Mouse (Mus musculus) thymus, adult 2 months (tissue): ENCODE measurements at regions not wholly inside any gene's neighbourhood (a gene's known extent, or its start where the extent isn't known, plus 50 kb on each side); places are given as distances from the start of the nearest gene placed in this dataset.

ENCODE experiments used
- CTCF ChIP-seq: fragments of 200-500 bp; IDR thresholded peaks from 2 replicates; pipeline ENCODE4 v1.5.1; 2012; ENCODE audit warnings: mild to moderate bottlenecking, control low read depth, low read length, moderate library complexity, borderline replicate concordance; ENCODE audit not compliant: control insufficient read depth, poor library complexity, insufficient read depth; ENCODE audit errors: extremely low read depth
- POLR2A ChIP-seq: fragments of 200-500 bp; IDR thresholded peaks from 2 replicates; pipeline ENCODE4 v1.6.1; 2012; ENCODE audit warnings: mild to moderate bottlenecking, low read length, control low read depth, moderate library complexity; ENCODE audit not compliant: control insufficient read depth, poor library complexity, insufficient read depth; ENCODE audit errors: extremely low read depth

- no peak for TF ChIP-seq CTCF
- TF ChIP-seq POLR2A = no peak
Measured at GRCm38 (mm10) chr8:78002071-78002470, 211.0 kb upstream of the Ttc29 start.
